Mouse (Mus musculus): ENCODE results near the gene Ndufs2. TPM values are rescaled to one million over a fixed set of nuclear protein-coding genes. Genes with fewer than 3 reads are reported as not detected.

Gene Ndufs2
- polyA plus RNA-seq, 1 experiment = 154 TPM

DNA sequence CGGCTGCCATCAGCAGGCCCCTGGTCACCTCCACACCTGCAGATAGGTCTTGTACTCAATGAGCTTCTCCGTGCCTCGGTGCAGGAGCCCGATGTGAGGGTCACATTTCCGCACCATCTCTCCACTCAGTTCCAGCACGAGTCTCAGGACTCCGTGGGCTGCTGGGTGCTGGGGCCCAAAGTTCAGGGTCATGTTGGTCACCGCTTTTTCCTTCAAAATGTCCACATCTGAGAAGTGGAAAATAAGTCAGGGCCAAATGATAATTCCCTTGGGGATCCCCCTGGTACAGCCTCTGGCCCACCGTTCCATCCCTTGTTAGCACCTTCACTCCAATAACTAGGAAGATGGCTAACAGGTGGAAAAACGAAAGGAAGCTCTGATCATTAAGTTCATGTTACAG is 10.3 kb downstream of the Ndufs2 start:
- WGBS = 97% methylated on average over 10 of the region's 10 CpGs
- TF ChIP-seq POLR2A (IDR thresholded peaks at IDR 0.05; ENCODE audit: control insufficient read depth, extremely low read depth, insufficient read depth, low read length, poor library complexity) (no peak), CTCF (IDR thresholded peaks at IDR 0.05; ENCODE audit: borderline replicate concordance, control insufficient read depth, extremely low read depth, insufficient read depth, low read length, poor library complexity) (no peak)
- DNase-seq = no peak
- no peaks in the 10 kb centered on the region for H3K27me3 ChIP-seq (ENCODE audit: control insufficient read depth, insufficient read depth, low read length)
- no peak overlapping the region for H3K4me3 ChIP-seq (ENCODE audit: control insufficient read depth, insufficient read depth, low read length)
- H3K36me3 ChIP-seq (ENCODE audit: control insufficient read depth, insufficient read depth, low read length) = peaks cover 68% of the 10 kb centered on the region
- no peak overlapping the region for H3K27ac ChIP-seq (ENCODE audit: control insufficient read depth, insufficient read depth, low read length)
- H3K4me1 ChIP-seq (replicated peaks; ENCODE audit: control insufficient read depth, insufficient read depth, low read length) = no peaks in the 10 kb centered on the region

DNA sequence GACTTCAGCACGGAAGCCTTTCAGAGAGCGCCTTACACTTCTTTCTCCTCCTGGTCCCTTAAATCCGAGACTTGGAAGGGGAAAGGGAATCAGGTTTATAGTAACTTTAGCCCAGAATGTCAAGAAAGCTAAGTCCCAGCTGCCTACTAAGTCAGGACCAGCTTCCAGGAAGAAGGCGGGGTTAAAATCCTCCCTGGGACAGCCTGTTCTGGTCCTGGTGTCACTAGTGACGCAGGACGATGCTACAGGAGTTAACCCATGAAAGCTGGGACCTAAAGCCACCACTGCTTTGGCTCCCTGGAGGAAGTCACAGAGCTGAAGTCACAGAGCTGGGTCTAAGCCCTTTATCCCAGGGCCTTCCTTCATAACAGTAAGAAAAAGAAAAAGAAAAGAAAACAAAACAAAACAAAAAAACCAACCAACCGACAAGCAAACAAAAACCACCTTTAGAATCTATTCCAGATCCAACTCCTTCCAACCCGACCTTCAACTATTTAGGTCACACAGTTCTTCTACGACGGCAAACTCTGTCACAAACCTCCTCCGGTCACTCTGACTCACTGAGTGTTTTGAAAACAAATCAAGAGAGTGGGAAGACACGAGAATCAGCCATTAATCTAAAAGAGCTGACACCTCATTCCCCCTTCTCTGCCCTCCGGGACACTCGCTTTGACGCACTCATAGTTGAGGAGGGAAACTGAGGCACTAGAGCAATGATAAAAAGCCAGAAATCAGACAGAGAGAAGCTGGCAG is 11.0 kb downstream of the Ndufs2 start:
- WGBS = 95% methylated on average over 15 of the region's 15 CpGs

DNA sequence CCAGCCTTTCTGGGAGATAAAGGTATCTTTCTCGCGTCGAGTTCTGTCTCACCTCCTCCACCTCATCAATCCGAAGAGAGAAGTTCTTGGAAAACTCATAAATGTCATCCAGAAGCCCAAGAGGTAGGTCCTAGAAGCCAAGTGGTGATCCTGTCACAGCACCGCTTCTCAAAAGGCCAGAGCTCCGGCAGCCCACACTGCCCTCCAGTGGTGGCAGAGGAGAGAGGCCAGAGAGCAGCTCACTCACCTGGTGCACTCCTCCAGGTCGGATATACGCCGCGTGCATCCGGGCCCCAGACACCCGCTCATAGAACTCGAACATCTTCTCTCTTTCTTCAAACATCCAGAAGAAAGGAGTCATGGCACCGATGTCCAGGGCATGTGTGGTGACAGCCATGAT is 12.7 kb downstream of the Ndufs2 start:
- Histone ChIP-seq H3K27ac (ENCODE audit: control insufficient read depth, insufficient read depth, low read length) (no peak overlapping the region), H3K4me1 (replicated peaks; ENCODE audit: control insufficient read depth, insufficient read depth, low read length) (0 out of 2 replicates have a peak, but pooled peaks cover 2% of the 10 kb centered on the region), H3K36me3 (ENCODE audit: control insufficient read depth, insufficient read depth, low read length) (peaks cover 76% of the 10 kb centered on the region), H3K4me3 (ENCODE audit: control insufficient read depth, insufficient read depth, low read length) (no peak overlapping the region), H3K27me3 (ENCODE audit: control insufficient read depth, insufficient read depth, low read length) (no peaks in the 10 kb centered on the region)
- peak; percentile 51 for DNase-seq
- WGBS = 80% methylated on average over 14 of the region's 14 CpGs
- TF ChIP-seq POLR2A (IDR thresholded peaks at IDR 0.05; ENCODE audit: control insufficient read depth, extremely low read depth, insufficient read depth, low read length, poor library complexity) = no peak
- TF ChIP-seq CTCF (IDR thresholded peaks at IDR 0.05; ENCODE audit: borderline replicate concordance, control insufficient read depth, extremely low read depth, insufficient read depth, low read length, poor library complexity) = peak; percentile 71; the same call in 1 of the 2 replicates

More for the DNA sequence above, 11.0 kb downstream of the Ndufs2 start:
- Histone ChIP-seq H3K27ac (ENCODE audit: control insufficient read depth, insufficient read depth, low read length) (no peak overlapping the region), H3K4me1 (replicated peaks; ENCODE audit: control insufficient read depth, insufficient read depth, low read length) (no peaks in the 10 kb centered on the region), H3K27me3 (ENCODE audit: control insufficient read depth, insufficient read depth, low read length) (no peaks in the 10 kb centered on the region), H3K4me3 (ENCODE audit: control insufficient read depth, insufficient read depth, low read length) (no peak overlapping the region), H3K36me3 (ENCODE audit: control insufficient read depth, insufficient read depth, low read length) (peaks cover 74% of the 10 kb centered on the region)
- no peak for DNase-seq
- TF ChIP-seq CTCF (IDR thresholded peaks at IDR 0.05; ENCODE audit: borderline replicate concordance, control insufficient read depth, extremely low read depth, insufficient read depth, low read length, poor library complexity) (no peak), POLR2A (IDR thresholded peaks at IDR 0.05; ENCODE audit: control insufficient read depth, extremely low read depth, insufficient read depth, low read length, poor library complexity) (no peak)

DNA sequence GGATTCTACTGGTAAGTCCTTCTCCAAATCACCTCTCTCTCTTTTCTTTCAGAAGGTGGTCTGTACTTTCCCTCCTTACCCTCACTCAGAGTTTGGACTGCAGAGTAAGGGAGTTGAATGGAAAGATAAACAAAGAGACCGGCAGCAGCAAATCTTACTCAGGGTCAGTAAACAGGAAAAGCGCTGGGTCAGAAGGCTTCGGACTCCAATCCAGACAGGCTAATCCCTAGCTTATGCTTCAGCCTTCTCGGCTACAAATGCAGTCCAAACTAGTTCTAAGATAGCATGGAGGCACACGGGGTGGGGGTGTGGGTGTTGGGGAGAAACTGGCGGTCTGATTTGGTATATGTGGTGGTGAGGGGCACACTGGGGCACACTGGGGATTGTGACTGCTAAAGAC is 13.8 kb downstream of the Ndufs2 start:
- 95% methylated on average over 6 of the region's 6 CpGs for WGBS
- Histone ChIP-seq H3K4me3 (ENCODE audit: control insufficient read depth, insufficient read depth, low read length) (no peak overlapping the region), H3K27ac (ENCODE audit: control insufficient read depth, insufficient read depth, low read length) (no peak overlapping the region), H3K36me3 (ENCODE audit: control insufficient read depth, insufficient read depth, low read length) (peaks cover 74% of the 10 kb centered on the region), H3K4me1 (replicated peaks; ENCODE audit: control insufficient read depth, insufficient read depth, low read length) (0 out of 2 replicates have a peak, but pooled peaks cover 2% of the 10 kb centered on the region), H3K27me3 (ENCODE audit: control insufficient read depth, insufficient read depth, low read length) (no peaks in the 10 kb centered on the region)
- DNase-seq = no peak
- TF ChIP-seq CTCF (IDR thresholded peaks at IDR 0.05; ENCODE audit: borderline replicate concordance, control insufficient read depth, extremely low read depth, insufficient read depth, low read length, poor library complexity) = no peak
- TF ChIP-seq POLR2A (IDR thresholded peaks at IDR 0.05; ENCODE audit: control insufficient read depth, extremely low read depth, insufficient read depth, low read length, poor library complexity) = no peak

DNA sequence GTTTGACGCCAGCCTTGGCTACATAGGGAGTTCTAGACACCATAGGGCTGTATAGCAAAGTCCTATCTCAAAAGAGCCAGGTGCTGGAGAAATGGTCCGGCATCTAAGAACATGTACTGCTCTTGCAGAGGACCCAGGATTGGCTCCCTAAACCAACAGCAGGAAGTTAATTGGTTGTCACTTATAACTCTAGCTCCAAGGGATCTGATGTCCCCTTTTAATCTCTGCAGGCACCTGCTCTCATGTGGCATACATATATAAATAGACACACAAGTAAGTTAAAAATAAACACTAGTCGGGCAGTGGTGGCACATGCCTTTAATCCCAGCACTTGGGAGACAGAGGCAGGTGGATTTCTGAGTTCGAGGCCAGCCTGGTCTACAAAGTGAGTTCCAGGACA is 15.4 kb downstream of the Ndufs2 start:
- no peak for DNase-seq
- Histone ChIP-seq H3K27me3 (ENCODE audit: control insufficient read depth, insufficient read depth, low read length) (no peaks in the 10 kb centered on the region), H3K4me1 (replicated peaks; ENCODE audit: control insufficient read depth, insufficient read depth, low read length) (peaks cover 4% of the 10 kb centered on the region; the same call in 1 of the 2 replicates), H3K4me3 (ENCODE audit: control insufficient read depth, insufficient read depth, low read length) (no peak overlapping the region), H3K36me3 (ENCODE audit: control insufficient read depth, insufficient read depth, low read length) (peaks cover 62% of the 10 kb centered on the region), H3K27ac (ENCODE audit: control insufficient read depth, insufficient read depth, low read length) (no peak overlapping the region)
- 86% methylated on average over 4 of the region's 4 CpGs for WGBS
- TF ChIP-seq CTCF (IDR thresholded peaks at IDR 0.05; ENCODE audit: borderline replicate concordance, control insufficient read depth, extremely low read depth, insufficient read depth, low read length, poor library complexity) (no peak), POLR2A (IDR thresholded peaks at IDR 0.05; ENCODE audit: control insufficient read depth, extremely low read depth, insufficient read depth, low read length, poor library complexity) (no peak)

DNA sequence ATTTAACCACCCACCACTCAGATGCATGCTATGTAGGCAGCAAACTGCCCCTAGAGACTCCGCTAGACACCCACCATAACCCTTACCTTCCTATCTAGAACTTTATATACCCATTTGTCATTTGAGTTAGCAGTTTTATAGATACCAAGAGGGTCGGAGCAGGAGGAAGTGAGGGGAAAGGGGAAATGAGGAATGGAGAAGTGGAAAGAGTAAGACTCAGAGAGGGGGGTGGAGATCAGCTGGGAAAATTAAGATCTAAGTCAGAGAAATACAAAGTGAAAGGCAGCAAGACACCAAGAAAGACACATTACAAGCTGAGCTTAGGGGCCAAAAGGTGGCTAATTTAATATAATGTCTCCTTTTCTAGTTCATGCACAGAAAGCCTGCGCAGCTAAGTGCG is 16.6 kb downstream of the Ndufs2 start:
- no peak overlapping the region for H3K27ac ChIP-seq (ENCODE audit: control insufficient read depth, insufficient read depth, low read length)
- WGBS = 88% methylated on average over 4 of the region's 4 CpGs
- no peak for DNase-seq
- H3K27me3 ChIP-seq (ENCODE audit: control insufficient read depth, insufficient read depth, low read length) = no peaks in the 10 kb centered on the region
- peaks cover 52% of the 10 kb centered on the region for H3K36me3 ChIP-seq (ENCODE audit: control insufficient read depth, insufficient read depth, low read length)
- H3K4me1 ChIP-seq (replicated peaks; ENCODE audit: control insufficient read depth, insufficient read depth, low read length) = peaks cover 4% of the 10 kb centered on the region; the same call in 1 of the 2 replicates
- H3K4me3 ChIP-seq (ENCODE audit: control insufficient read depth, insufficient read depth, low read length) = no peak overlapping the region
- TF ChIP-seq CTCF (IDR thresholded peaks at IDR 0.05; ENCODE audit: borderline replicate concordance, control insufficient read depth, extremely low read depth, insufficient read depth, low read length, poor library complexity) (no peak), POLR2A (IDR thresholded peaks at IDR 0.05; ENCODE audit: control insufficient read depth, extremely low read depth, insufficient read depth, low read length, poor library complexity) (no peak)

All from thymus, adult 2 months (tissue).